Mouse (Mus musculus): ENCODE measurements around the gene Krtap10-10. TPM values are rescaled to one million over a fixed set of nuclear protein-coding genes. Genes with fewer than 3 reads are reported as not detected.
"Not testable (repeated sequence)": the region's sequence is repeated elsewhere in the genome, so short reads cannot be mapped to it uniquely, and the experiment has no call there.

Krtap10-10 gene
- 2.9 and 3.8 TPM in 2 replicates for polyA plus RNA-seq (2015; fragmentation: Nextera tagmentation; extraction: Ambion mirVana)

DNA sequence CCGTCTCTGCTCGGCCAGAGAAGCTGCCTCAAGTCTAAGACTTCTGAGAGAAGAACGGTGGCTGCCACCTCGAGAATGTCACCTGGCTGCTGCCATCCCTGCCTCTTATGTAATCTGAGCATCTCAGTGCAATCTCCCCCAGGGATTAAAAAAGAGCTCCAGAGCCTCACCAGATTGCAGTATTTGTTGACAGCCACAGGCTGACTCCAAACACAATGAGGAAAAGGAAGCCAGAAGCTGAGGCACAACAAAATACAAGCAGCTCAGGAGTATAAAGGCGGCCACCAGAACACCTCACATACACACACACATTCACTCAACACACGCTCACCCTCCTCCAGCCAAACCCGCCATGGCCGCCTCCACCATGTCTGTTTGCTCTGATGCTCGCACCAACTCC is at the start of gene Krtap10-10:
Gene Krtap10-10, plus strand, starts transcription at position 301 of the 400 bp plus-strand sequence.
- Histone ChIP-seq H3K4me3 (replicated peaks) (no peak within 1 kb of the TSS), H3K27me3 (no peaks in the 10 kb centered on the region), H3K27ac (replicated peaks) (no peak within 1 kb of the TSS), H3K4me1 (no peaks in the 10 kb centered on the region), H3K36me3 (no peaks in the 10 kb centered on the region), H3K4me2 (replicated peaks) (no peak within 1 kb of the TSS), H3K9ac (no peak within 1 kb of the TSS), H3K9me3 (replicated peaks) (no peaks in the 10 kb centered on the region)
- ATAC-seq (ENCODE audit: insufficient number of reproducible peaks, low FRiP score, low TSS enrichment, low read depth), result no peak
- 54% methylated on average over 9 of the region's 9 CpGs for WGBS

DNA sequence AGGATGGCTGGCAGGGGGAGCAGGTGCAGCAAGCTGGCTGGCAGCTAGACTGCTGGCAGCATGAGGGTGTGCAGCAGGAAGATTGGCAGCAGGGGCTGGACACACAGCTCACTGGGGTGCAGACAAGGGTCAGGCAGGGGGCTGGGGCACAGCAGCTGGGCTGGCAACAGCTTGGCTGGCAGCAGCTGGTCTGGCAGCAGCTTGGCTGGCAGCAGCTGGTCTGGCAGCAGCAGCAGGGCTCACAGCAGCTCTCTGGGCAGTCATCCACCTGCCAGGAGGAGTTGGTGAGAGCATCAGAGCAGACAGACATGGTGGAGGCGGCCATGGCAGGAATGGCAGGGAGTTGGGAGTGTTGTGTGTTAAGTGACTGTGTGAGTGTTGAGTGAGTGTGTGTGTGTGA is 47.9 kb upstream of the Krtap10-10 start, which contains the start of gene Gm7137:
Gene Gm7137, minus strand, starts transcription at position 325 of the 400 bp plus-strand sequence.
- 75% methylated on average over 1 of the region's 1 CpGs for WGBS
- H3K36me3 ChIP-seq; H3K4me2 ChIP-seq (replicated peaks); H3K4me1 ChIP-seq; H3K27ac ChIP-seq (replicated peaks); ATAC-seq (ENCODE audit: insufficient number of reproducible peaks, low FRiP score, low TSS enrichment, low read depth); H3K9ac ChIP-seq; H3K9me3 ChIP-seq (replicated peaks); H3K4me3 ChIP-seq (replicated peaks); H3K27me3 ChIP-seq: not testable (repeated sequence)

- 73% methylated on average over 2 of the region's 2 CpGs for WGBS
- ATAC-seq (ENCODE audit: insufficient number of reproducible peaks, low FRiP score, low TSS enrichment, low read depth), result no peak
- Histone ChIP-seq H3K4me1 (no peaks in the 10 kb centered on the region), H3K9me3 (replicated peaks) (no peaks in the 10 kb centered on the region), H3K9ac (no peak overlapping the region), H3K36me3 (no peaks in the 10 kb centered on the region), H3K27ac (replicated peaks) (no peak overlapping the region), H3K4me3 (replicated peaks) (no peak overlapping the region), H3K4me2 (replicated peaks) (no peak overlapping the region), H3K27me3 (no peaks in the 10 kb centered on the region)
Measured at GRCm38 (mm10) chr10:77788621-77789020, 47.1 kb upstream of the Krtap10-10 start.

DNA sequence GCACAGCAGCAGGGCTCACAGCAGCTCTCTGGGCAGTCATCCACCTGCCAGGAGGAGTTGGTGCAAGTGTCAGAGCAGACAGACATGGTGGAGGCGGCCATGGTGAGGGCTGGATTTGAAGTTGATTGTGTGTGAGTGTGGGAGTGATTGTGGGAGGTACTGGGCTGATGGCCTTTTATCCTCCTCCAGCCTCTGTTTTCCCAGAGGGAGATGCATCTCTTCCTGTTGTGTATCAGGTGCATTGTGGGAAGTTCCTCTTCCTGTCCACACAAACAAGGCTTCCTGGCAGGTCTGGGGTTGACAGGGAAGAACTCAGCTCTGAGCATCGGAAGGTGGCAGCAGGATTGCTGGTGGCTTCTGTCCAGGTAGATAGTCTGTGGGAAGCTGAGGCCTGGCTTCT is 40.8 kb upstream of the Krtap10-10 start, which contains the start of gene Gm9639:
Gene Gm9639, minus strand, starts transcription at position 101 of the 400 bp plus-strand sequence.
- H3K27ac ChIP-seq (replicated peaks), result no peak within 1 kb of the TSS
- no peak within 1 kb of the TSS for H3K4me3 ChIP-seq (replicated peaks)
- peaks cover 7% of the 10 kb centered on the region; the same call in 1 of the 2 replicates for H3K4me1 ChIP-seq
- no peaks in the 10 kb centered on the region for H3K9me3 ChIP-seq (replicated peaks)
- H3K36me3 ChIP-seq, result no peaks in the 10 kb centered on the region
- no peak within 1 kb of the TSS for H3K4me2 ChIP-seq (replicated peaks)
- WGBS, result 45% methylated on average over 2 of the region's 2 CpGs
- ATAC-seq (ENCODE audit: insufficient number of reproducible peaks, low FRiP score, low TSS enrichment, low read depth), result no peak
- H3K27me3 ChIP-seq, result no peaks in the 10 kb centered on the region
- H3K9ac ChIP-seq, result no peak within 1 kb of the TSS

DNA sequence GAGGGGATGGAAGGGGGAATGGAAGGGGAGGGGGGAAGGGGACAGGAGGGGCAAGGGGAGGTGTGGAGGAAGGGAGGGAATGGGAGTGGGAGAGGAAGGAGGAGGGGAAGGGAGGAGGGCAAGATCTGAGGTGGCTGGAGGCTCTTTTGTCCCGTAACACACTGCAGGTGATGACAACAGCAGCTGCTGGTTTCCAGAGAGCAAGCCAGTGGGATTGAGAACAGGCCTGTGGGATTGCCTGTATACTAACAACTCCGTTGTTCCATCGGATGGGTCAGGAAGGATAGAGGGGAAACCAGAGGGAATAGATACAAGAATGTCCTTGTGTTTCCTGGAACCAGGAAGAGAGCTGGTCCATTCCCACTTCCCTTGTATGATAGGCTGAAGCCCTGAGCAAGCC is 38.1 kb upstream of the Krtap10-10 start:
- WGBS, result 14% methylated on average over 3 of the region's 3 CpGs
- no peak overlapping the region for H3K4me3 ChIP-seq (replicated peaks)
- H3K27ac ChIP-seq (replicated peaks), result no peak overlapping the region
- H3K27me3 ChIP-seq, result no peaks in the 10 kb centered on the region
- H3K36me3 ChIP-seq, result no peaks in the 10 kb centered on the region
- no peak overlapping the region for H3K9ac ChIP-seq
- no peak for ATAC-seq (ENCODE audit: insufficient number of reproducible peaks, low FRiP score, low TSS enrichment, low read depth)
- H3K4me1 ChIP-seq, result peaks cover 7% of the 10 kb centered on the region; the same call in 1 of the 2 replicates
- no peak overlapping the region for H3K4me2 ChIP-seq (replicated peaks)
- H3K9me3 ChIP-seq (replicated peaks), result no peaks in the 10 kb centered on the region

DNA sequence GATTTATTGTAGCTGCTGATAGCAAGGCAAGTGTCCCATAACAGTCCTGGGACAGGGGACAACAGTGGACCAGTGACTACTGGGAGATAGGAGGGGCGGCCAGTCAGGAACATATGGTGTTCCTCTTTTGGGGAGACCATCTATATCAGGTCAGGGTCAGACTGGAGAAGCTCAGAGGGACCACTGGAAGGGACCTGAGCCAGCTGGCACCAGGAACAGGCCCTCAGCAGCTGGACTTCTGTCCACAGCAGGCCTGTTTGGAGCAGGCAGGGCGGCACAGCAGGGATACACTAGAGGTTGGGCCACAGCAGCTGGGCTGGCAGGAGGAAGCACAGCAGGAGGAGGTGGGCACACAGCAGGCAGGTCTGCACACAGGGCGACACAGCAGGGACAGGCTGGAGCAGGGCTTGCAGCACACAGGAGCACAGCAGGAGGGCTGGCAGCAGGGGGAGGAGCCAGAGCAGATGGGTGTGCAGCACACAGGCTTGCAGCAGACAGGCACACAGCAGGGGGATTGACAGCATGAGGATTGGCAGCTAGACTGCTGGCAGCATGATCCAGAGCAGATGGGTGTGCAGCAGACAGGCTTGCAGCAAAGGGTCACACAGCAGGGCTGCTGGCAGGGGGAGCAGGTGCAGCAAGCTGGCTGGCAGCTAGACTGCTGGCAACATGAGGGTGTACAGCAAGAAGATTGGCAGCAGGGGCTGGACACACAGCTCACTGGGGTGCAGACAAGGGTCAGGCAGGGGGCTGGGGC is 37.4 kb upstream of the Krtap10-10 start:
- H3K9me3 ChIP-seq (replicated peaks); H3K36me3 ChIP-seq; H3K4me3 ChIP-seq (replicated peaks); H3K4me1 ChIP-seq; ATAC-seq (ENCODE audit: insufficient number of reproducible peaks, low FRiP score, low TSS enrichment, low read depth); H3K9ac ChIP-seq; H3K4me2 ChIP-seq (replicated peaks); H3K27me3 ChIP-seq; H3K27ac ChIP-seq (replicated peaks): not testable (repeated sequence)
- WGBS, result 34% methylated on average over 3 of the region's 3 CpGs

GRCm38 (mm10) chr10:77798921-77799508 is 36.7 kb upstream of the Krtap10-10 start, which contains the start of gene Gm19668:
TSS of gene Gm19668 (minus strand) at chr10:77799133.
- Histone ChIP-seq H3K9me3 (replicated peaks) (no peaks in the 10 kb centered on the region), H3K4me1 (peaks cover 7% of the 10 kb centered on the region; the same call in 1 of the 2 replicates), H3K4me2 (replicated peaks) (no peak within 1 kb of the TSS), H3K36me3 (no peaks in the 10 kb centered on the region), H3K27me3 (no peaks in the 10 kb centered on the region), H3K27ac (replicated peaks) (no peak within 1 kb of the TSS), H3K4me3 (replicated peaks) (no peak within 1 kb of the TSS), H3K9ac (no peak within 1 kb of the TSS)
- ATAC-seq (ENCODE audit: insufficient number of reproducible peaks, low FRiP score, low TSS enrichment, low read depth), result no peak
- 55% methylated on average over 8 of the region's 8 CpGs for WGBS

- H3K36me3 ChIP-seq, result no peaks in the 10 kb centered on the region
- H3K4me1 ChIP-seq, result no peaks in the 10 kb centered on the region
- no peaks in the 10 kb centered on the region for H3K9me3 ChIP-seq (replicated peaks)
- ATAC-seq (ENCODE audit: insufficient number of reproducible peaks, low FRiP score, low TSS enrichment, low read depth), result no peak
- no peak overlapping the region for H3K4me2 ChIP-seq (replicated peaks)
- H3K27me3 ChIP-seq, result no peaks in the 10 kb centered on the region
- H3K4me3 ChIP-seq (replicated peaks), result no peak overlapping the region
- 74% methylated on average over 3 of the region's 3 CpGs for WGBS
- H3K27ac ChIP-seq (replicated peaks), result no peak overlapping the region
- H3K9ac ChIP-seq, result no peak overlapping the region
Measured at GRCm38 (mm10) chr10:77804095-77804494, 31.7 kb upstream of the Krtap10-10 start.

DNA sequence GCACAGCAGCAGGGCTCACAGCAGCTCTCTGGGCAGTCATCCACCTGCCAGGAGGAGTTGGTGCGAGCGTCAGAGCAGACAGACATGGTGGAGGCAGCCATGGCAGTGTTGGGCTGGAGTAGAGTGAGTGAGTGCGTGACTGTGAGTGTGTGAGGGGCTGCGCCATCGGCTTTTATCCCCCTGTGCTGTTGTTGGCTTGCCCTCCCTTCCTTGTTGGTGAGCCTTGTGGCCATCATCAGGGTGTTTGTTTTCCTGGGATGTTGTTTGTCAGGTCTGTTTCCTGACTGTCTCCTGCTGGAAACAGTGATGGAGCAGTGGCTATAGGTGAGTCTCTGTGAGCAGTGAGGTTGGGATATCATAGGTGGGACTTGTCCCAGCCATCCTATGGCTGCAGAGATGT is 24.0 kb upstream of the Krtap10-10 start, which contains the start of gene Gm9507:
Gene Gm9507, minus strand, starts transcription at position 101 of the 400 bp plus-strand sequence.
- Histone ChIP-seq H3K9ac (no peak within 1 kb of the TSS), H3K9me3 (replicated peaks) (no peaks in the 10 kb centered on the region), H3K36me3 (no peaks in the 10 kb centered on the region), H3K27me3 (no peaks in the 10 kb centered on the region), H3K4me3 (replicated peaks) (no peak within 1 kb of the TSS), H3K4me1 (no peaks in the 10 kb centered on the region), H3K27ac (replicated peaks) (no peak within 1 kb of the TSS), H3K4me2 (replicated peaks) (no peak within 1 kb of the TSS)
- 61% methylated on average over 5 of the region's 5 CpGs for WGBS
- no peak for ATAC-seq (ENCODE audit: insufficient number of reproducible peaks, low FRiP score, low TSS enrichment, low read depth)

DNA sequence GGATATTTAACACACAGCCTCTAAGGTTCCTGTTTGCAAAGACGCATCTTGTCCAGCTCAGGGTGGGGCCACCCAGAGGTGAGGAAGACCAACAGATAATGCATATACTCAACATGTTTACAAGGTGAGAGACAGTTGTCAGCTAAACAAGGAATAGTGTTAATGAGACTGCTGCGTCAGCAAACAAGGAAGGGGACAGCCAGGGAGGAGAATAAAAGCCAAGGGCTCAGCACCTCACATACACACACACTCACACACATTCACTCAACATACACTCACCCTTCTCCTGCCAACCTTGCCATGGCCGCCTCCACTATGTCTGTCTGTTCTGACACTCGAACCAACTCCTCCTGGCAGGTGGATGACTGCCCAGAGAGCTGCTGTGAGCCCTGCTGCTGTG is 21.4 kb upstream of the Krtap10-10 start, which contains the start of gene Gm2696:
Gene Gm2696, plus strand, starts transcription at position 301 of the 400 bp plus-strand sequence.
- Histone ChIP-seq H3K4me3 (replicated peaks) (no peak within 1 kb of the TSS), H3K9me3 (replicated peaks) (no peaks in the 10 kb centered on the region), H3K9ac (no peak within 1 kb of the TSS), H3K36me3 (no peaks in the 10 kb centered on the region), H3K27me3 (no peaks in the 10 kb centered on the region), H3K4me1 (no peaks in the 10 kb centered on the region), H3K4me2 (replicated peaks) (no peak within 1 kb of the TSS), H3K27ac (replicated peaks) (no peak within 1 kb of the TSS)
- 48% methylated on average over 3 of the region's 4 CpGs for WGBS
- ATAC-seq (ENCODE audit: insufficient number of reproducible peaks, low FRiP score, low TSS enrichment, low read depth), result no peak

DNA sequence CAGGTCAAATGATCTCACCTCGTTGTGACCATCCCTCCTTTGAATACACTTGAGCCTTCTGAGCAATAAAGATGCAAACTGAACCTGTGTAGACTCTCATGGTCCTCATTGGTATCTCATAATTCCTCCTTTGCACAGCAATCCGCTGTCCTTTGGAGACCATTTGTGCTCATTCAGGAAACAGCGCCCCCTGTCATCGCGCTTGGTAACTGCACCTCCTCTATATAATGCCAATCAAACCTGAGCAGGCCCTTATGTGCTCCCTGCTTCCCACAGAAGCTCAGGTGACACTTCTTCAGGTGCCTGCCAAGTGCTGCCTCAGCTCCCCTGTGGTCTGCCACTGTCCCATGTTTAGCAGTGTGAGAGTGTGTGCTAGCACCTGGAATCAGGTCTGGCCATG is 20.2 kb upstream of the Krtap10-10 start:
- H3K27me3 ChIP-seq, result no peaks in the 10 kb centered on the region
- WGBS, result 36% methylated on average over 5 of the region's 5 CpGs
- H3K4me1 ChIP-seq, result no peaks in the 10 kb centered on the region
- H3K4me2 ChIP-seq (replicated peaks), result no peak overlapping the region
- H3K27ac ChIP-seq (replicated peaks), result no peak overlapping the region
- H3K9ac ChIP-seq, result no peak overlapping the region
- H3K4me3 ChIP-seq (replicated peaks), result no peak overlapping the region
- no peak for ATAC-seq (ENCODE audit: insufficient number of reproducible peaks, low FRiP score, low TSS enrichment, low read depth)
- H3K36me3 ChIP-seq, result no peaks in the 10 kb centered on the region
- no peaks in the 10 kb centered on the region for H3K9me3 ChIP-seq (replicated peaks)
